Mouse (Mus musculus) embryonic facial prominence, embryonic 14.5 days (tissue): Measurements from ENCODE around the gene Gm27021. TPM values are rescaled to one million over a fixed set of nuclear protein-coding genes. Genes with fewer than 3 reads are reported as not detected.

Source experiments
- ATAC-seq: fragments of 200-750 bp; cut with Nextera tagmentation; 2 replicates; pipeline ENCODE4 v1.8.0; 2017; ENCODE audit warnings: low read depth, moderate number of reproducible peaks, moderate TSS enrichment
- DNase-seq: peaks from one replicate; pipeline ENCODE4 v3.0.0-alpha.2; 2015; ENCODE audit warnings: low spot score
- H3K27ac ChIP-seq: fragments of 300-500 bp; sonication (generic); replicated peaks from 2 replicates; pipeline ENCODE4 v1.5.1; 2014; ENCODE audit warnings: low read depth, mild to moderate bottlenecking, low read length, moderate library complexity
- H3K27me3 ChIP-seq: fragments of 300-500 bp; sonication (generic); replicated peaks from 2 replicates; pipeline ENCODE4 v1.6.1; 2014; ENCODE audit warnings: low read length; ENCODE audit not compliant: control insufficient read depth, insufficient read depth
- H3K36me3 ChIP-seq: fragments of 300-500 bp; sonication (generic); 2 replicates; pipeline ENCODE4 v1.6.1; 2014; ENCODE audit warnings: low read length, mixed read lengths; ENCODE audit not compliant: control insufficient read depth, insufficient read depth
- H3K4me1 ChIP-seq: fragments of 300-500 bp; sonication (generic); 2 replicates; pipeline ENCODE4 v1.6.1; 2014; ENCODE audit warnings: antibody characterized with exemption, low read length; ENCODE audit not compliant: control insufficient read depth, insufficient read depth
- H3K4me2 ChIP-seq: fragments of 300-500 bp; sonication (generic); 2 replicates; pipeline ENCODE4 v1.6.1; 2014; ENCODE audit warnings: low read depth, mild to moderate bottlenecking, low read length, moderate library complexity, mixed read lengths
- H3K4me3 ChIP-seq: fragments of 300-500 bp; sonication (generic); 2 replicates; pipeline ENCODE4 v1.5.1; 2014; ENCODE audit warnings: low read depth, mild to moderate bottlenecking, low read length
- H3K9ac ChIP-seq: fragments of 300-500 bp; sonication (generic); 2 replicates; pipeline ENCODE4 v1.6.1; 2014; ENCODE audit warnings: low read depth, mild to moderate bottlenecking, low read length, moderate library complexity, mixed read lengths
- H3K9me3 ChIP-seq: fragments of 300-500 bp; sonication (generic); 2 replicates; pipeline ENCODE4 v1.6.1; 2016; ENCODE audit warnings: low read length; ENCODE audit not compliant: control insufficient read depth
- WGBS: fragments of 180-500 bp; shearing (Covaris S2); extraction: QIAGEN DNeasy Blood & Tissue Kit; methylation state at CpG from one replicate; pipeline ENCODE4 v1.1.7; 2014; 5-methylcytosine and 5-hydroxymethylcytosine counted together
- polyA plus RNA-seq: library from polyadenylated mRNA; unstranded; fragments of >200 nt; fragmentation: Nextera tagmentation; extraction: Ambion mirVana; gene quantifications from 2 replicates; pipeline ENCODE4 v1.2.1, GENCODE M21; 2014

The Gm27021 gene
- polyA plus RNA-seq, 1 experiment from 2014 or later, result 2.7 TPM

DNA sequence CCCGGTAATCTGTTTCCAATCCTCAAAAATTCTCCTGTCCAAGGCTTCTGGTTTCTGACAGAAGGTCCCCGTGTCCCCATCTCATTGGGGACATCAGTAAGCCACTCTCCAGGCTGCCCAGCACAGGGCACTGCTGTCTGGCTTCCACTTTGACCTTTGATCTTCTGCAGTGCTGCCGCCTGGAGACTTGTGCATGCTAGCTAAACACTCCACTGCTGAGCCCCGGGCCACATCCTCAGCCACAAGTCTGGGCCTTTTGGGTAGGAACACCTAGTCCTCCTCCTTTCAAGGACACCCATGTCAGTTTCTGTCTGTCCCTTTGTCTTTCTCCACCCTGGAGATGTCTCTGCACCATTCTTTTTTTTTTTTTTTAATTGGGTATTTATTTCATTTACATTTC, 25.1 kb upstream of the Gm27021 start:
- no peak overlapping the region for H3K27ac ChIP-seq
- no peak overlapping the region for H3K9ac ChIP-seq
- H3K4me3 ChIP-seq, result no peak overlapping the region
- DNase-seq (no peak), ATAC-seq (no peak)
- no peaks in the 10 kb centered on the region for H3K9me3 ChIP-seq
- H3K4me2 ChIP-seq, result no peak overlapping the region
- no peaks in the 10 kb centered on the region; the same call in 1 of the 2 replicates for H3K4me1 ChIP-seq
- H3K27me3 ChIP-seq, result no peaks in the 10 kb centered on the region
- WGBS, result 54% methylated on average over 4 of the region's 4 CpGs
- H3K36me3 ChIP-seq, result no peaks in the 10 kb centered on the region

DNA sequence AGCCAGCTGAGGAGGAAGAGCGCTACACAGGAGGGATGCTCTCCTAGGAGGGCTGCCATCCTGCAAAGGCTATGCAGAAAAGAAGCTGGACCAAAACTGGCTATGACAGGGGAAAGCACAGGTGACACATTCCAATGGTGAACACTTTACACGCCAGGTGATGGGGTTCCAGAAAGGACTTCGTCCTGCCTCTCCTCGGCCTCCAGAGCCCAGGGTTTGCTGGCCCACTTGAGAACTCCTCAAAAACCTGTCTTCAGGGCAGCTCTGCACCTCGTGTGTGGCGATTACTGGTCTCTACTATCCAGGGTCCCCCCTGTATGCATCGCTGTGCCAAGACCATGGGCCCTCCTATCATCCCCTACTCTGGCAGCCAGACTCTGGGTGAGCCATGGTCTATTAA, 20.6 kb upstream of the Gm27021 start:
- DNase-seq (no peak), ATAC-seq (no peak)
- no peak overlapping the region for H3K4me2 ChIP-seq
- H3K4me1 ChIP-seq, result peaks cover 9% of the 10 kb centered on the region; the same call in 1 of the 2 replicates
- no peak overlapping the region for H3K27ac ChIP-seq
- H3K27me3 ChIP-seq, result no peaks in the 10 kb centered on the region
- no peaks in the 10 kb centered on the region for H3K36me3 ChIP-seq
- WGBS, result 88% methylated on average over 7 of the region's 7 CpGs
- H3K9ac ChIP-seq, result no peak overlapping the region
- H3K9me3 ChIP-seq, result no peaks in the 10 kb centered on the region
- H3K4me3 ChIP-seq, result no peak overlapping the region

DNA sequence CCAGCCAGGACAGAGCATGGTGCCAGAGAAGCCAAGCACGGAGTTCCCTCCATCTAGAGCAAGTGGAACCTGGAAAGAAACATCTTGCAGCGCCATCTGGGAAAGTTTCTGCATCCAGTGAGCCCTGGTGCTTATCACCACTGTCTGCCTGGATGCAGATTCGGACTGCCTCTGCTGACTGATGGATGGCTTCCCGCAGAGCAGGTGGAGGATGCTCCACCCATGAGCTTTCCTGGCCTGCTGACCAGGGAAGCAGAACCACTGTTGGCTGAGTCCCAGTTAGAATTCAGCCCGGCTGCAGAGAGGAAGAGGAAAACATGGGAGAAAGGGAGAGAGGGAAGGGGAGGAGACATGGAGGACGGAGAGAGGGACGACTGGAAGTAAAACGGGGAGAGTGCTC, 19.9 kb upstream of the Gm27021 start:
- Histone ChIP-seq H3K4me2 (no peak overlapping the region), H3K9ac (no peak overlapping the region), H3K4me3 (no peak overlapping the region), H3K9me3 (no peaks in the 10 kb centered on the region), H3K36me3 (no peaks in the 10 kb centered on the region), H3K4me1 (peaks cover 9% of the 10 kb centered on the region; the same call in 1 of the 2 replicates), H3K27me3 (no peaks in the 10 kb centered on the region), H3K27ac (no peak overlapping the region)
- DNase-seq (no peak), ATAC-seq (no peak)
- WGBS, result 78% methylated on average over 8 of the region's 8 CpGs

DNA sequence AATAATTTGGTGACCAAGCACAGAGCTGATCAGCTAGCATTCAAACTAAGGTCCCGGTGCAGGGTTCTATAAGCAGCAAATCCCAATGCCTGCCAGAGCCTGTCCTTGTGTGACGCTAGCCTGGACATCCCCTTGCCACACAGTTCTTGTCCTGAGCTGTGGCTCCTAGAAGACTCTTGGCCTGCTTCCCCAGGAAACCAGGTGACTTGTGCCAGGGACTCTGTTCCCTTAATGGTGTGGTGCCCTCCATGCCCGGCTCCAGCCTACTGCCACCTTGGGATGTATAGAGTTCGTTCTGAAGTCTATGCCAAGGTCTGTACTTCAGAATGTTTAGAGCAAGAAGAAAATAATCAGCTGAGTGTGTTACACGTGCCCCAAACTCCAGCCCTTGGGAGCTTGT, 18.7 kb upstream of the Gm27021 start:
- no peak overlapping the region for H3K4me3 ChIP-seq
- H3K4me1 ChIP-seq, result peaks cover 9% of the 10 kb centered on the region; the same call in 1 of the 2 replicates
- no peak overlapping the region for H3K4me2 ChIP-seq
- 73% methylated on average over 5 of the region's 5 CpGs for WGBS
- H3K9ac ChIP-seq, result no peak overlapping the region
- DNase-seq (no peak), ATAC-seq (no peak)
- H3K27ac ChIP-seq, result no peak overlapping the region; the same call in 1 of the 2 replicates
- H3K36me3 ChIP-seq, result no peaks in the 10 kb centered on the region
- no peaks in the 10 kb centered on the region for H3K27me3 ChIP-seq
- no peaks in the 10 kb centered on the region for H3K9me3 ChIP-seq

DNA sequence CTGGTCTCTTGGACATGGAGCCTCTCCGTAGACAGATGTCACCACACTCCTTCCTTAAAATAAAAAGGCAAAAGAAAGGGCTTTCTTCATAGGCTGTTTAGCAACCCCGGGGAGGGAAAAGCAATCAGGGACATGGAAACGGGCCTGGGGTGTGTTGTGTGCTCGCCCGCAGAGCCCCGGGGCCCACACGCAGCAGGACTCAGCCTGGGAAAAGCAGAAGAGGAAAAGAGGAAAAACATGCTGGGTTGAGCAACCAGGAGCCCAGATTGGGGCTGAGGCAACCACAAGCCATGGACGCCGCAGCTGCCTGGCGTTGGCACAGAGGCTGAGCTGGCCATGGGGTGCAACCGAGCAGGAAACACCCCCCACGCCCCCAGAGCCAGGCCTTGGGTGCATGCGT, 18.2 kb upstream of the Gm27021 start:
- Histone ChIP-seq H3K9ac (no peak overlapping the region), H3K4me1 (peaks cover 9% of the 10 kb centered on the region; the same call in 1 of the 2 replicates), H3K4me2 (no peak overlapping the region), H3K4me3 (no peak overlapping the region), H3K9me3 (no peaks in the 10 kb centered on the region), H3K36me3 (no peaks in the 10 kb centered on the region), H3K27ac (peak overlapping the region; percentile 67), H3K27me3 (no peaks in the 10 kb centered on the region)
- WGBS, result 71% methylated on average over 13 of the region's 13 CpGs
- DNase-seq (no peak), ATAC-seq (no peak)

DNA sequence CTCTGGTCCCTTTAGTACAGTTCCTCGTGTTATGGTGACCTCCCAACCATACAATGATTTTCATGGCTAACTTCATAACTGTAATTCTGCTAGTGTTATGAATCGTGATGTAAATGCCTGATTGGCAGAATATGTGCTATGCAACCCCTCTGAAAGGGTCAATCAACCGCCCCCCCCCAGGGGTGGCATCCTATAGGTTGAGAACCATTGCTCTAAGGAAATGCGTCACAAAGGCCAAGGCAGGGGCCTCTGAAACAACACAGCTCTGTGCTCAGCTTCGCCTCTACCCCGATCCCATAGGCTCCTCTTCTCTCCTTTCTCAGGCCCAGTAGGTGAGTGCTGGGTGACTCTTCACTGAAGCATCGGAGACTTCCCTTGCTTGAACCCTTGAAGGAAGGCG, 17.7 kb upstream of the Gm27021 start:
- Histone ChIP-seq H3K27me3 (no peaks in the 10 kb centered on the region), H3K4me2 (no peak overlapping the region), H3K27ac (peak overlapping the region; percentile 67), H3K36me3 (no peaks in the 10 kb centered on the region), H3K4me1 (peaks cover 9% of the 10 kb centered on the region; the same call in 1 of the 2 replicates), H3K4me3 (no peak overlapping the region), H3K9me3 (no peaks in the 10 kb centered on the region), H3K9ac (0 out of 2 replicates have a peak overlapping the region, but pooled peaks have one; percentile 25)
- 81% methylated on average over 8 of the region's 8 CpGs for WGBS
- DNase-seq (no peak), ATAC-seq (no peak)

GRCm38 (mm10) chr8:120685097-120685496, 17.2 kb upstream of the Gm27021 start:
- 46% methylated on average over 5 of the region's 5 CpGs for whole genome bisulfite sequencing
- no peak overlapping the region for H3K4me3 ChIP-seq
- DNase-seq (peak; percentile 65), ATAC-seq (0 out of 2 replicates have a peak, but pooled peaks have one; percentile 4)
- H3K9ac ChIP-seq, result peak overlapping the region; percentile 25; the same call in 1 of the 2 replicates
- no peaks in the 10 kb centered on the region for H3K9me3 ChIP-seq
- no peaks in the 10 kb centered on the region for H3K27me3 ChIP-seq
- peak overlapping the region; percentile 67 for H3K27ac ChIP-seq
- no peaks in the 10 kb centered on the region for H3K36me3 ChIP-seq
- H3K4me2 ChIP-seq, result no peak overlapping the region
- H3K4me1 ChIP-seq, result peaks cover 9% of the 10 kb centered on the region; the same call in 1 of the 2 replicates

DNA sequence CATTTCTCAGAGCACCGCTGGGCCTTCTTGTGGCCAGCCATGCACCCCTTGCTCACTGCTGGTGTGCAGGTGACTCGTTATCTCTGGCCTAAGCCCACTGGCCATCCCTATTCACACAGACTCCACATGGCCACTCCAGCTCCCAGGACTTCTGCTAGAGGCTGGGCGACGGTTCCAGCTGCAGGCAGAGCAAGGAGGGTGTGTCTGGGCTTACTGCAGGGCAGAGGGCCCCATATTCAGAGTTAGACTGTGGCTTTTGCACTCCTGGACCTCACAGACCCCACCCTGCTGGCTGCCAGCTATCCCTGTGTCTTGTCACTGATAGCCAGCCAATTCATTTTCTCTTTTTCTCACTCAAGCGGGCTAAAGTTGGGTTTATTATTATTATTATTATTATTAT, 16.2 kb upstream of the Gm27021 start:
- no peak overlapping the region for H3K27ac ChIP-seq
- peaks cover 9% of the 10 kb centered on the region; the same call in 1 of the 2 replicates for H3K4me1 ChIP-seq
- no peak overlapping the region for H3K4me2 ChIP-seq
- no peaks in the 10 kb centered on the region for H3K36me3 ChIP-seq
- no peaks in the 10 kb centered on the region for H3K9me3 ChIP-seq
- H3K9ac ChIP-seq, result no peak overlapping the region
- DNase-seq, result no peak
- WGBS, result 63% methylated on average over 5 of the region's 5 CpGs
- no peak overlapping the region for H3K4me3 ChIP-seq
- H3K27me3 ChIP-seq, result no peaks in the 10 kb centered on the region
- ATAC-seq, result no peak

DNA sequence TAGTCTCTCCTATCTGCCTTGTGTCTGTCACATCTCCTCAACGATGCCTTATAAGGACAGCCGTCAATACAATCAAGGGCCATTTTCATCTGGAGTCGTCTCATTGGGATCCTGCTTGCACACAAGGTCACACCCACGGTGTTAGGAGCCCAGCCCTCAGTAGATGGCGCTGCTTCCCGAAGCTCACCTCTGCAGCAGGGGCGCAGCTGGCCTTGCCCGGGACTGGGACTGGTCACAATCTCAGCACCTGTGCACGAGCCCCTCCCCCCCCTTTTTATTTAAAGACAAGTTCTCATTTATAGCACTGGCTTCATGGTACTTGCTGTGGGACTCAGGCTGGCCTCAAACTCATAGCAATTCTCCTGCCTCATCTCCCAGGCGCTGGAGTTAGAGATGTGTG, 15.7 kb upstream of the Gm27021 start:
- no peak overlapping the region for H3K4me3 ChIP-seq
- H3K4me2 ChIP-seq, result no peak overlapping the region
- no peaks in the 10 kb centered on the region for H3K9me3 ChIP-seq
- 20% methylated on average over 10 of the region's 10 CpGs for WGBS
- H3K27ac ChIP-seq, result no peak overlapping the region
- H3K4me1 ChIP-seq, result peaks cover 9% of the 10 kb centered on the region; the same call in 1 of the 2 replicates
- DNase-seq, result peak; percentile 65
- no peak overlapping the region for H3K9ac ChIP-seq
- H3K27me3 ChIP-seq, result no peaks in the 10 kb centered on the region
- ATAC-seq, result peak; percentile 53; the same call in 1 of the 2 replicates
- no peaks in the 10 kb centered on the region for H3K36me3 ChIP-seq
